Mouse (Mus musculus): ENCODE measurements around the gene Gli3. TPM values are rescaled to one million over a fixed set of nuclear protein-coding genes. Genes with fewer than 3 reads are reported as not detected.

Gene Gli3
- polyA plus RNA-seq (2012; rRNA removed; ENCODE audit: low replicate concordance), result 2.4 and 6.5 TPM in 2 replicates

DNA sequence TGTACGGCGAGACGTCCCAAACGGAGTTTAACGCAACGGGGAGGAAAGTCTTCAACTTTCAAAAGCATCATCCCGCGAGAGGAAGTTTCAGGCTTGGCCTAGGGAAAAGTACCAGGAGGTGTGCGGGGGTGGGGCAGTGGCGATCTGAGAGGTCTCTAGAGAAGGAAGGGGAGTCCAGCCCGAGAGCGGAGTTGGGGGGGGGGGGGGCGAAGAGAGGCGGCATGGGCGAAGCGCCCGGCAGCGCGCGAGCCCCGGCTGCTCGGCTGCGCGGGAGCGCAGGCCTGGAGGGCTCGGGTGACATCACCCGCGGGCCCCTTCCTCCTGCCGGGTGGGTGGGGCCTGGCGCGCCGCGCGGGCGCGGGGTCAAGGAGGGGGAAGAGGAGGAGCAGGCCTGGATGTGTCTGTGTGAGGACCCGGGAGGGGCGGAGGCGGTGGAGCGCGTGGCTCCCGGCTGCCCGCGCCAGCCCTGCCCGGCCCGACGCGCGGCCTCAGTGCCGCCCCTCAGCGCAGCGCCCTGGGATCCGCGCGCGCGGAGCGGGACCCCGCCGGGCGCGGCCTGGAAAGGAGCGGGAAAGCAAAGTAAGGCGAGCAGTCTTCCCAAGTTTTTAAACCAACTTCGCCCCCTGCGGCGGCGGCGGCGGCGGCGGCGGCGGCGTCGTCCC lies at the start of gene Gli3:
Gene Gli3, plus strand, starts transcription at position 406 of the 662 bp plus-strand sequence.

All from mammary gland, adult 2 months (tissue).